Mouse (Mus musculus): ENCODE measurements around the gene Gm10382.
"Not testable (repeated sequence)": the region's sequence is repeated elsewhere in the genome, so short reads cannot be mapped to it uniquely, and the experiment has no call there.

The Gm10382 gene

DNA sequence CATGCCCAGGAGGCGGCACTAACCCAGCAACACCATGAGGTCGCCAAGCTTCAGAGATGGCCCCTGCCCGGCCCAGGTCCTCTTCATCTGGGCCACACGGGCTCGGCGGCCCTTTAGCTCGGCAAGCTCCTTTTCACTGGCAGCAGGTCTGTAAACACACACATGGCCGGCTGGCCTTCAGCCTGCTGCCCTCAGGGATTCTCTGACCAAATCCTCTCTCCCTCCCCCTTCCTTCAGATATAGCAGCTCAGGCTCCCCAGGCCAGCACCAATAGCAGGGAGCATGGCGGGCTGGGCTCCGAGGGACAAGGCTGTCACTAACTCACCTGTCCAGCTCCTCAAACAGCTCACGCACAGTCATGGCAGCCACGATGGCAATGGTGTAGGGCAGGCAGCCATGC, 29.5 kb downstream of the Gm10382 start:
- DNase-seq (ENCODE audit: low spot score): no peak

DNA sequence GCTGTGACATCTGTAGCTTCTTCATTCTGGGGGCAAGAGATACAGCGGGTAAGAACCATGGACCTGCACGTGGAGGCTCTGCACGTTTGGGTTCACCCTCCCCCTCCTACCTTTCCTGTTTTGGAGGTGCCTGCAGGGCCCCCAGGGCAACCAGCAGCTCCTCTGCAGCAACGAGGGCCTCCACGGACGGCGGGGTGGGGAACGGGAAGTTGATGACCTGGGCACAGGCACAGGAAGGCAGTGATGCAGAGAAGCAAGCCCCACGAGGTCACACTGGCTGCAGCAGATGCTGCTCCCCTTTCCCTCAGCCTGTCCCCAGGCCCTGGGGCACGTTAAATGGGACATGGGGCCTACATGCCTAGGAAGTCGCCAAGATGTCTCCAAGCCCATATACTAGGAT, 30.0 kb downstream of the Gm10382 start:
- DNase-seq (ENCODE audit: low spot score): no peak

DNA sequence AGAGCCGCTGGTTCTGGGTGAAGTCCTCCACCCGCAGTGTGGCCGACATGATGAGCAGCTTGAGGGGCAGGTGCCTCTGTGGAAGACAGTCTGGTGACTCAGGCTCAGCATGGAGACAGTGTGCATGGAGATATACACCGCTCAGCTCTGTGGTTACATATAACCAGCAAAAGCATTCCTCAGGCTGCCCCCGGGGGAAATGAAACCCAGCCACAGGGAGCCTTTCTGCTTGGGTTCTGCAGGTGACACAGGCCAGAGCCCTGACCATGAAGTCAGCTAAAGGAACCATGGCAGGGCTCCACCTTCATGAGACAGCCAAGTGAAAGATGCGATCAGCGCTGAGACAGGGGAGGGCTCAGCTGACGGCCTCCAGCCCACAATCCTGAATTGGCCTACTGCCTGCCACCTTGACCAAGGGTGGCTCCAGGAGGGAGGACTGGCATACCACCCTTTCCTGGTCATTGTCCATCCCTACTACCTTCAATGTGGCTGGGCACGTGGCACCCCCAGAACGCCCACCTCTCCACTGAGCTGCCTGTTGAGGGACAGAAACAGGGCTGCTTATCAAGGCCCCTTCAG, 36.7 kb downstream of the Gm10382 start:
- no peak for DNase-seq (ENCODE audit: low spot score)

DNA sequence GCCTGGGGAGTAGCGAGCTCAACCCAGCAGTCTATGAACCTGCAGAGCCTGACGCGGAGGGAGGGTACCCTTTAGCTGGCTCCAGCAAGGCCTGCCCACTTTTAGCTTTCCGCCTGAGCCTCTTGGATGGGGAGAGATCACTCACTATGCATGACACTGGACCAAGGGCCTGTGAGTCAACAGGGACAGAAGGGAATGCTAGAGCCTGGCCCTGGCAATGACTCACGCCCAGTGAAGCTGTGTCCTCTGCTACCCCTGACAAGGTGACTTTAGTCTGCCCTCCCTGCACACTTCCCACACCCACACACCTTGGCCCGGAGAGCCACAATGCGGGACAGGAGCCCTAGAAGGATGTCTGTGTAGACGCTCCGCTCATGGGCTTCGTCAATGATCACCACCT, 37.2 kb downstream of the Gm10382 start:
- DNase-seq (ENCODE audit: low spot score): no peak

DNA sequence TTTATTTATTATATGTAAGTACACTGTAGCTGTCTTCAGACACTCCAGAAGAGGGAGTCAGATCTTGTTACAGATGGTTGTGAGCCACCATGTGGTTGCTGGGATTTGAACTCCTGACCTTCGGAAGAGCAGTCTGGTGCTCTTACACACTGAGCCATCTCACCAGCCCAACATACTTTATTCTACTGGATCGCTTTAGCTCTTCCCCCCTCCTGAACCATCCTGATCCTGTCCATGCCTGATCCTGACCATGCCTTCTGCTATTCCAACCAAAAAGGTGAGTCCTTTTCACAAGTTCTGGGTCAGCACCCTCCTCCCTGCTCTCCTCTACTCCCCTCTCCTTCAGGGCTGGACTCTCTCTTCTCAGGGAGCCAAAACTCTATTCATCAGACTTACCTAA, 43.2 kb downstream of the Gm10382 start:
- DNase-seq (ENCODE audit: low spot score): not testable (repeated sequence)

DNA sequence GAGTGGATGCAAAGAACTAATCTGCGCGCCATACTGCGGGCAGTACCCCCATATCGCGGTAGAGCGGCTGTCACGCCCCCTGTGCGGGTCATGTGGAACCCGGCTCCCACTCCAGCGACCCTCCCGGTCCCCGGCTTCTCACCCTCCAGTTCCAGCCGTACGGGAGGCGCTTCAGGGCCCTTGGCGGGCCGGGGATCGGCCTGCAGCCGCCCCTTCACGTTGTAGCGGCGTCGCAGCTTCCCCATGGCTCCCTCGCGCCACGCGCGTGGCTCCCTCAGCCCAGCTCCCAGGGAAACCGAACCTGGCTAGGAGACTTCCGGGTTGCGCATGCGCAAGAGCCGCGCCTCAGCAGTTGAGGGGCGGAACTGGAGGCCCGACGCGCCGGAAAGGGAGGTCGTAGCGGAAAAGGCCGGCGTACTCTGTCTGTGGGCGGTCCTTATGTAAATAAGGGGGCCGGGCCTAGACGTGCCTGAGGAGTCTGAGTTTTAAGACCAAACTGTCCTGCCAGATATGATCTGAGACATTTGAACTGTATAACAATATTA, 44.7 kb downstream of the Gm10382 start, which contains the start of gene Dhx37:
Gene Dhx37, minus strand, starts transcription at position 329 of the 545 bp plus-strand sequence.
- DNase-seq (ENCODE audit: low spot score): peak; percentile 94

DNA sequence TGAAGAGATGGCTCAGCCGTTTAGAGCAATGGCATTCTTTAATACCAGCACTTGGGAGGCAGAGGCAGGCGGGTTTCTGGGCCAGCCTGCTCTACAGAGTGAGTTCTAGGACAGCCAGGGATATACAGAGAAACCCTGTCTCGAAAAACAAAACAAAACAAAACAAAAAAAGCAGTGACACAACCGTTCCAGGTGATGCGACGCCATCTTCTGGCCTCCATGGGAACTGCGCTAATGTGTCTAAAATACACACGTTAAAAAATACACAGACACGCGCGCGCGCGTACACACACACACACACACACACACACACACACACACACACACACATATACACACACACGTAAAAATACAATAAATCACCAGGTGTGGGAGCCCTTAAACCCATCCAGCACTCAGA, 45.2 kb downstream of the Gm10382 start:
- DNase-seq (ENCODE audit: low spot score): peak; percentile 36

Data from T-cell, adult 2 months (primary cell).